Mouse (Mus musculus): ENCODE measurements around the gene Dicer1.

Gene Dicer1

GRCm38 (mm10) chr12:104751814-104752765 is at the start of gene Dicer1:
Gene Dicer1, minus strand, starts transcription at chr12:104751952.
- DNase-seq (ENCODE audit: low spot score in 2 of 2) = peak; percentile 96 to 98

- no peak for DNase-seq (ENCODE audit: low spot score in 2 of 2)
Observed at GRCm38 (mm10) chr12:104799365-104799764, 47.6 kb upstream of the Dicer1 start.

GRCm38 (mm10) chr12:104797905-104798304 is 46.2 kb upstream of the Dicer1 start:
- DNase-seq (ENCODE audit: low spot score in 2 of 2) = no peak

- no peak for DNase-seq (ENCODE audit: low spot score in 2 of 2)
Observed at GRCm38 (mm10) chr12:104796635-104797378, 45.1 kb upstream of the Dicer1 start.

DNA sequence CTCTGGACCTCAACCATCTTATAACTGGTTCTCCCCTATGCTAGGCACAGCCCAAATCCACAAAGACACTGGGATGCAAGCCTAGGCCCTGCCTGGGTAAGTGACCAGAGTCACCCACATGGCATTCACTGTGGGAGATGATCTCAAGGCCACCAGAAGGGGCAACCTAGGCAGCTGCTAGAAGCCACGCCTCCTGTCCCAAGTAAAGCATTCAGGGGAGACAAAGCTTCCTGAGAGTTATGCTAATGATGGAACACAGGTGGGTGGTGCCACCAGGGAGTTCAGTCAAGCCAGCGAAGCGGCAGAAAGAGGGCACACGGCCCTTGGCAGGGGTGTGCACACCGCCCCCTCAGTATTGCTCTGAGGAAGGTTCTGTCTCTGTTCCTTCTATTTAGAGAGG is 43.2 kb upstream of the Dicer1 start:
- DNase-seq (ENCODE audit: low spot score in 2 of 2) = no peak

DNA sequence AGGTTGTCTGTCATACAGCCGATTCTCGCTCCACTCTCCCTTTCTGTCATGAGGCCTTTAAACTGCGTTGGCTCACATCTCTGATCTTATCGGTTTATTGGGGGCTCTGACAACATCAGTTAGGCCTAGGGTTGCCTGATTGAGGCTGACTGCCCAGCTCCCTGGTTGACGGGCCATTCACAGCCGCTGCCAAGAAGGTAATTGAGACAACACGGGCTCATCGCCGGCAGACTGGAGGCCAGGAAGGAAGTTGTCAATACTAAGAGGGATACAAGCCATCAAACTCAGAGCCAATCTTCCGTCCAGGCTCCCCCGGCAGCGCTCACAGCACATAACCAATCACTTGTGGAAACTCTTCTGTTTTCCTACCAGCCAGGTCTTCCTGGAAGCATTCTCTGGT is 41.7 kb upstream of the Dicer1 start:
- DNase-seq (ENCODE audit: low spot score in 2 of 2) = no peak

DNA sequence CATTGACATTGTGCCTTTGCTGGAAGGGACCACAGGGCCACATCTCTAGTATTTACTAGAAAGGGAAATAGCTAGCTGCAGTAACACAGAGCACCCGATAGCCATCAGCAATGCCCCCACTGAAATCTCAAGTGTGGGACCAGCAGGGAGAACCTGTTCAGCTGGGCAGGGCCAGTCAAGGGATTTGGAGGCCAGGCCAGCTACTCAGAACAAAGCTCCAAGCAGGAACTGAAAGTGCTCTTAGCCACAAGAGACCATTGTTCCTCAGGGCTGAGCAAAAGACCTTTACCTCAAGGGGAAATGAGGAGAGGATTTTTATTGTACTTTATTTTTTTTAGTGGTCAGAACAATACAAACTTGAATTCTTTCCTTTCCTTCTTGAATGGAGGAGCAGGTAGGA is 25.9 kb upstream of the Dicer1 start:
- no peak for DNase-seq (ENCODE audit: low spot score in 2 of 2)

GRCm38 (mm10) chr12:104771941-104772340 is 20.2 kb upstream of the Dicer1 start:
- DNase-seq (ENCODE audit: low spot score in 2 of 2) = no peak

- no peak for DNase-seq (ENCODE audit: low spot score in 2 of 2)
Observed at GRCm38 (mm10) chr12:104769201-104769785, 17.5 kb upstream of the Dicer1 start.

DNA sequence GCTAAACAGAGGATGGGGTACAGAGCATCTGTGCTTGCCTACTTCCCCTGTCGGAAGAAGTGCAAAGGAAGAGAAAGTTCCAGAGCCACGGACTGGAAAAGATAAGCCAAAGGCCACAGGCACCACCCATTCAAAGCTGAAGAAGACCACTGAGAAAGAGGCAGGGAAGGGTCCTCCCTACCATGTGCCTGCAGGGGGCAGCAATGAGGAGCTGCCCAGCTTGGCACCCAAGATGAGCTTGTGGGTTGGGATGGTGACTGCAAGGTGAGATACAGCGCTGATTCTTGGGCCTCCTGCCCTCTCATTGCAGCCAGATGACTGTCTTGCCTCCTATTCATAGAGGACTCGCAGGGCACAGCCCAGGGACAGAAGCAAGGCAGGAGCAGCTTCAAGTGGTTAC is 15.4 kb upstream of the Dicer1 start:
- peak in 1 of 2 experiments; percentile 17 for DNase-seq (ENCODE audit: low spot score in 2 of 2)

GRCm38 (mm10) chr12:104765761-104766160 is 14.0 kb upstream of the Dicer1 start:
- no peak for DNase-seq (ENCODE audit: low spot score in 2 of 2)

- no peak for DNase-seq (ENCODE audit: low spot score in 2 of 2)
Observed at GRCm38 (mm10) chr12:104765116-104765515, 13.4 kb upstream of the Dicer1 start.

GRCm38 (mm10) chr12:104763918-104764317 is 12.2 kb upstream of the Dicer1 start:
- DNase-seq (ENCODE audit: low spot score in 2 of 2) = no peak

DNA sequence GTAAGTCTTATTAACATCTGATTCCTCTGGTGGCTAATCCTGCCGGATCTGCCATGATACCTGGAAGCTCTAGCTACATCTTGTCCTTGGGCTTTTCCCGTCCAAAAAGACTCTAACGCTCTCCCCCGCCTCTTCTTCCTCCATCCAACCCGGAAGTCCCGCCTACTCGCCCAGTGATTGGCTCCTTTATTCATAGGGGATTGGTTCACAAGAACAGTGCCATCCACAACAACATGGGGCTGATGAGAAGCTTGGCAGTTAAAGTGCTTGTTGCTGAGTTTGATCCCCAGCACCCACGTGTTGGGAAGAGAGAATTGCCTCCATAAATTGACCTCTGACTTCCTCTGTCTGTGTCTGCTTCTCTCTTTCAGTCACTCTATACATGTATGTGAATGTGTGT is 9.7 kb upstream of the Dicer1 start:
- DNase-seq (ENCODE audit: low spot score in 2 of 2) = no peak

DNA sequence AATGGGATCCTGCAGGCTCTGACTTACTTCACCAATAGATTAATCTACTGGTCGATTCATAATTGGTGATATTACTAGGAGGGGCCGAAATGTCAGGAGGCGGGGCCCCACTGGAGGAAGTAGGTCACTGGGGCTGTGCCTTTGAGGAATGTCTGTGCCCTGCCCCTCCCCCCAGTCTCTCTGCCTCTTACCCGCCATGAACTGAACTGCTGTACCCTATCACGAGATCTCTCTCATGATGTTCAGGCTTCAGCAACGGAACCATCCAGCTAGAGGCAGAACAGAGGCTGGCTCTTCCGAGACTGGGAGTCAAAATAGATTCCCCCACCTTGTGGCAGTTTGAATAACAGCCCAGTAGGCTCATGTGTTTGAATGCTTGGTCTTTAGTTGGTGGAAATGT is 6.3 kb upstream of the Dicer1 start:
- DNase-seq (ENCODE audit: low spot score in 2 of 2) = no peak

DNA sequence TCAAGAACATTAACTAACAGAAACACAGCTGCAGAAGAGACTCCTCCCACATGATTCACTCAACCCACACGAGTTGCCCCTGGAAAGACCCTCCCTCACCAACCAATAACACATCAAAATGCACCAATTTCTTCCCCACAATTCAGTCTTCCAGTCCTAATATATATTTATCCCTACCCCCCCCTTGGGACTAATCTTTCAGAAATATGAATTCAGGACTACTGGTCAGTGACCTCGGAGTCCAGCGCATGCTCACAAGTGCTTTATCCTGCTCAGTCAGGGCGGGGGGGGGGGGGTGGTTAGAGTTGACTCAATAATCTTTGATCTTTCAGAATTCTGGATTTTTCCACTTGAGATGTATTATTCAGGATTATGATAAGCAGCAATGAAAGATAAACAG is 1.9 kb upstream of the Dicer1 start:
- no peak for DNase-seq (ENCODE audit: low spot score in 2 of 2)

- DNase-seq (ENCODE audit: low spot score in 2 of 2) = peak; percentile 33 to 55
Observed at GRCm38 (mm10) chr12:104751331-104751813, 380 bp downstream of the Dicer1 start.

DNA sequence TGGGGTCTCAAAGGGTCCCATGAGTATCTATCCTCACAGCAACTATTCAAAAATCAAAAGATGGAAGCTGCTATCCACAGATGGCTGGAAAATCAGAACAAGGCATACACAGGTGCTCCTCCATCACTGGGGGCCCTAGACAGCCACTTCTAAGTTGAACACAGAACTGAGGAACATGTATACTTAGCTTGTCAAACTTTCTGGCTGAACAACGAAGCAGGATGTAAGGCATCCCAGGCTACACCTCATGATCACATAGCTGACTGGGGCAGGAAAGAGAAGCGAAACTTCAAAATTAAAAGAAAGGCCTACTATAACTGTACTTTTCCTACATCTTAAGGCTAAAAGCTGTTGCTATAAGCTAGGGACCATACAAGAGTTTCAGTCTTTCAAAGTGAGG is 2.8 kb downstream of the Dicer1 start:
- DNase-seq (ENCODE audit: low spot score in 2 of 2) = no peak

DNA sequence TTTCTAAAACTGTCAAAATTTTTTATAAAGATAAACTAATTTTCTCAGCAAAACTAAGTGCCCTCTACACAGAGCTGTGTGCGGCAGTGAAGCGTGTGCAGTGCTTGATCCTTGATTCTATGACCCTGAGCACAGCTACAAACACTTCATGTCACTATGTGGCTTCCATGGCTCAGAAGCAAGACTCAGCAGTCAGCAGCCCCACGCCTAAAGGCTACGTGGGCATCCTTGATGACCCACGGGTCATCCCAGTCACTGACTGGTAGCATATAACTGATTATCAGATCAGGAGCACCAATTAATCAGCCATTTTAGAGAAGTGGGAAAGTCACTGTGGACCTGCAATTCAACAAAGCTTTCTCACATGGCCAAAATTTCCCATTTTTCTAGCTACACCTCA is 4.5 kb downstream of the Dicer1 start:
- no peak for DNase-seq (ENCODE audit: low spot score in 2 of 2)

- no peak for DNase-seq (ENCODE audit: low spot score in 2 of 2)
Observed at GRCm38 (mm10) chr12:104746601-104747000, 5.2 kb downstream of the Dicer1 start.

GRCm38 (mm10) chr12:104743687-104744086 is 8.1 kb downstream of the Dicer1 start:
- DNase-seq (ENCODE audit: low spot score in 2 of 2) = no peak

- DNase-seq (ENCODE audit: low spot score in 2 of 2) = no peak
Observed at GRCm38 (mm10) chr12:104742247-104742646, 9.5 kb downstream of the Dicer1 start.
